Mouse (Mus musculus) myocyte (in vitro differentiated cells): Measurements from ENCODE around the gene Dclk2. TPM values are rescaled to one million over a fixed set of nuclear protein-coding genes. Genes with fewer than 3 reads are reported as not detected.

Source experiments
- H3K27me3 ChIP-seq: one replicate; pipeline ENCODE4 v1.6.1; 2011; ENCODE audit not compliant: control insufficient read depth, insufficient read depth, insufficient read length
- H3K36me3 ChIP-seq: one replicate; pipeline ENCODE4 v1.6.1; 2011; ENCODE audit not compliant: control insufficient read depth, insufficient read depth
- H3K4me2 ChIP-seq: one replicate; pipeline ENCODE4 v1.6.1; 2011; ENCODE audit warnings: low read depth, control low read depth
- H3K4me3 ChIP-seq: one replicate; pipeline ENCODE4 v1.5.1; 2011; ENCODE audit warnings: mild to moderate bottlenecking, control low read depth, moderate library complexity
- H3K79me2 ChIP-seq: one replicate; pipeline ENCODE4 v1.6.1; 2011; ENCODE audit not compliant: control insufficient read depth, insufficient read depth
- H3ac ChIP-seq: one replicate; pipeline ENCODE4 v1.6.1; 2011; ENCODE audit not compliant: control insufficient read depth, insufficient read length
- CEBPB ChIP-seq: IDR thresholded peaks from 2 replicates; pipeline ENCODE4 v1.6.1; 2011; ENCODE audit warnings: mild to moderate bottlenecking, moderate library complexity; ENCODE audit not compliant: poor library complexity, insufficient read depth, severe bottlenecking
- E2F4 ChIP-seq: IDR thresholded peaks from one replicate; pipeline ENCODE4 v1.6.1; 2011; ENCODE audit warnings: mild to moderate bottlenecking, control low read depth, moderate library complexity; ENCODE audit not compliant: insufficient read depth
- MAX ChIP-seq: IDR thresholded peaks from one replicate; pipeline ENCODE4 v1.6.1; 2011; ENCODE audit warnings: low read depth, mild to moderate bottlenecking, control low read depth
- MYOD1 ChIP-seq, 3 experiments: IDR thresholded peaks; one replicate each; pipeline ENCODE4 v1.6.1; 2011; ENCODE audit warnings: control low read depth in 2 of 3, low read depth in 2 of 3, mild to moderate bottlenecking in 2 of 3, moderate library complexity in 1 of 3; ENCODE audit not compliant: insufficient read length in 2 of 3, control insufficient read depth in 1 of 3
- MYOG ChIP-seq, 3 experiments: IDR thresholded peaks; one replicate each; pipeline ENCODE4 v1.6.1; 2011; ENCODE audit warnings: control low read depth in 2 of 3, low read depth in 2 of 3, mild to moderate bottlenecking in 2 of 3; ENCODE audit not compliant: insufficient read length in 2 of 3, control insufficient read depth in 1 of 3, insufficient read depth in 1 of 3
- POLR2A ChIP-seq: IDR thresholded peaks from one replicate; pipeline ENCODE4 v1.6.1; 2011; ENCODE audit warnings: low read depth, mild to moderate bottlenecking, control low read depth, moderate library complexity; ENCODE audit not compliant: insufficient read length
- POLR2AphosphoS2 ChIP-seq: IDR thresholded peaks from one replicate; pipeline ENCODE4 v1.6.1; 2011; ENCODE audit warnings: low read depth, control low read depth; ENCODE audit not compliant: insufficient read length
- REST ChIP-seq: IDR thresholded peaks from one replicate; pipeline ENCODE4 v1.6.1; 2011; ENCODE audit warnings: mild to moderate bottlenecking, control low read depth, moderate library complexity; ENCODE audit not compliant: insufficient read depth, insufficient read length
- SRF ChIP-seq: IDR thresholded peaks from one replicate; pipeline ENCODE4 v1.6.1; 2011; ENCODE audit warnings: low read depth; ENCODE audit not compliant: control insufficient read depth, insufficient read length
- TCF12 ChIP-seq: IDR thresholded peaks from one replicate; pipeline ENCODE4 v1.6.1; 2011; ENCODE audit warnings: mild to moderate bottlenecking, control low read depth; ENCODE audit not compliant: poor library complexity, insufficient read depth, severe bottlenecking
- TCF3 ChIP-seq: IDR thresholded peaks from one replicate; pipeline ENCODE4 v1.6.1; 2011; ENCODE audit warnings: low read depth, control low read depth; ENCODE audit not compliant: insufficient read length
- USF1 ChIP-seq: IDR thresholded peaks from one replicate; pipeline ENCODE4 v1.6.1; 2011; ENCODE audit warnings: low read depth, mild to moderate bottlenecking, control low read depth, moderate library complexity
- polyA plus RNA-seq: library from polyadenylated mRNA; unstranded; fragments of >200 nt; fragmentation: generic; extraction: Trizol; gene quantifications from one replicate; pipeline ENCODE4 v1.2.1, GENCODE M21; 2012; ENCODE audit warnings: missing spikeins

Gene Dclk2
- polyA plus RNA-seq, 1 experiment: 1.8 TPM

- Histone ChIP-seq H3K4me2 (no peak overlapping the region), H3K27me3 (no peaks in the 10 kb centered on the region), H3K79me2 (no peaks in the 10 kb centered on the region), H3K36me3 (no peaks in the 10 kb centered on the region), H3ac (no peak overlapping the region), H3K4me3 (no peak overlapping the region)
- TF ChIP-seq MAX (no peak), E2F4 (no peak), POLR2AphosphoS2 (no peak), POLR2A (no peak), REST (no peak), MYOG (IDR thresholded peaks at IDR 0.05; ENCODE audit: control insufficient read depth in 1 of 3, insufficient read depth in 1 of 3, insufficient read length in 2 of 3, low read depth in 2 of 3) (no peak), SRF (no peak), TCF12 (no peak), CEBPB (no peak), MYOD1 (IDR thresholded peaks at IDR 0.05; ENCODE audit: control insufficient read depth in 1 of 3, insufficient read length in 2 of 3, low read depth in 2 of 3) (no peak), TCF3 (no peak), USF1 (no peak)
Measured at GRCm38 (mm10) chr3:86875912-86876311, 44.7 kb downstream of the Dclk2 start.

- H3K36me3 ChIP-seq: no peaks in the 10 kb centered on the region
- no peak overlapping the region for H3K4me3 ChIP-seq
- TF ChIP-seq POLR2A (no peak), E2F4 (no peak), USF1 (no peak), MAX (no peak), CEBPB (no peak), MYOD1 (IDR thresholded peaks at IDR 0.05; ENCODE audit: control insufficient read depth in 1 of 3, insufficient read length in 2 of 3, low read depth in 2 of 3) (no peak), MYOG (IDR thresholded peaks at IDR 0.05; ENCODE audit: control insufficient read depth in 1 of 3, insufficient read depth in 1 of 3, insufficient read length in 2 of 3, low read depth in 2 of 3) (no peak), TCF12 (no peak), TCF3 (no peak), POLR2AphosphoS2 (no peak), REST (no peak), SRF (no peak)
- H3K79me2 ChIP-seq: no peaks in the 10 kb centered on the region
- H3K27me3 ChIP-seq: no peaks in the 10 kb centered on the region
- H3ac ChIP-seq: no peak overlapping the region
- peak overlapping the region; percentile 24 for H3K4me2 ChIP-seq
Measured at GRCm38 (mm10) chr3:86873092-86873600, 47.5 kb downstream of the Dclk2 start.

- Histone ChIP-seq H3K36me3 (no peaks in the 10 kb centered on the region), H3K79me2 (no peaks in the 10 kb centered on the region), H3K4me2 (no peak overlapping the region), H3ac (no peak overlapping the region), H3K27me3 (no peaks in the 10 kb centered on the region), H3K4me3 (no peak overlapping the region)
- TF ChIP-seq MYOG (IDR thresholded peaks at IDR 0.05; ENCODE audit: control insufficient read depth in 1 of 3, insufficient read depth in 1 of 3, insufficient read length in 2 of 3, low read depth in 2 of 3) (no peak), TCF12 (no peak), SRF (no peak), POLR2A (no peak), POLR2AphosphoS2 (no peak), CEBPB (no peak), MYOD1 (IDR thresholded peaks at IDR 0.05; ENCODE audit: control insufficient read depth in 1 of 3, insufficient read length in 2 of 3, low read depth in 2 of 3) (no peak), MAX (no peak), USF1 (no peak)
Measured at GRCm38 (mm10) chr3:86870952-86871351, 49.7 kb downstream of the Dclk2 start.

DNA sequence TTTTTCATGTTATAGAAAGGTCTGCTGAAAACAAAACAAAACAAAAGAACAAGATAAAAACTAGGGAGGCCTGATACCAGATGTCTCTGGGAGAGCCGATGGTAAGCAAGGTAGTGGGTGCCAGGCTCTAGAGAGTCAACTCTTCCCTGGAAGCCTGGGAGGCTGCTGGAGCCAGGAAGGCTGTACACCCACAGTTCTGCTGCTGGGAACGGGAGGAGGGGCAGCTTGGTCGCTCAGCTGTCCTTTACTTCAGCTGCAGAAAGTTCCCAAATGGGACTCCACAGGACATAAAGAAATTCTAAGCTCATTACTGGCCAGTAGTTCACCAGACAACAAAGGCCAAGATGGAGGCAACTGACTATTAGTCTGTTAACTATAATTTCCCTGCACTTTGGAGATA is 50.2 kb downstream of the Dclk2 start:
- Histone ChIP-seq H3K27me3 (no peaks in the 10 kb centered on the region), H3K36me3 (no peaks in the 10 kb centered on the region), H3K4me3 (no peak overlapping the region), H3ac (no peak overlapping the region), H3K79me2 (no peaks in the 10 kb centered on the region), H3K4me2 (no peak overlapping the region)
- TF ChIP-seq MYOG (IDR thresholded peaks at IDR 0.05; ENCODE audit: control insufficient read depth in 1 of 3, insufficient read depth in 1 of 3, insufficient read length in 2 of 3, low read depth in 2 of 3) (peak in 1 of 3 experiments; percentile 13), MYOD1 (IDR thresholded peaks at IDR 0.05; ENCODE audit: control insufficient read depth in 1 of 3, insufficient read length in 2 of 3, low read depth in 2 of 3) (no peak)

GRCm38 (mm10) chr3:86868721-86869120 is 51.9 kb downstream of the Dclk2 start:
- Histone ChIP-seq H3K4me2 (peak overlapping the region; percentile 4), H3K4me3 (no peak overlapping the region), H3ac (no peak overlapping the region), H3K36me3 (no peaks in the 10 kb centered on the region), H3K79me2 (no peaks in the 10 kb centered on the region), H3K27me3 (no peaks in the 10 kb centered on the region)
- no peak for TF ChIP-seq MYOG (IDR thresholded peaks at IDR 0.05; ENCODE audit: control insufficient read depth in 1 of 3, insufficient read depth in 1 of 3, insufficient read length in 2 of 3, low read depth in 2 of 3)
- no peak for TF ChIP-seq POLR2AphosphoS2
- TF ChIP-seq SRF: no peak
- TF ChIP-seq MAX: no peak
- no peak for TF ChIP-seq POLR2A
- TF ChIP-seq REST: no peak
- no peak for TF ChIP-seq CEBPB
- no peak for TF ChIP-seq TCF12
- no peak for TF ChIP-seq MYOD1 (IDR thresholded peaks at IDR 0.05; ENCODE audit: control insufficient read depth in 1 of 3, insufficient read length in 2 of 3, low read depth in 2 of 3)
- TF ChIP-seq USF1: no peak
